Mouse (Mus musculus) CH12.LX (cell line): ENCODE measurements around the gene Tspan9.

Experiments
- CTCF ChIP-seq, 2 experiments: IDR thresholded peaks in 1 of 2; conservative IDR thresholded peaks in 1 of 2; 2 replicates each; pipeline ENCODE4 v1.5.1; 2011 to 2012; ENCODE audit warnings: low read depth in 2 of 2, low read length in 2 of 2, improper control_type of control experiment in 1 of 2, inconsistent platforms in 1 of 2, mild to moderate bottlenecking in 1 of 2, moderate library complexity in 1 of 2
- E2F4 ChIP-seq: IDR thresholded peaks from 2 replicates; pipeline ENCODE4 v1.6.1; 2011; ENCODE audit warnings: low read depth, low read length, improper control_type of control experiment; ENCODE audit not compliant: insufficient replicate concordance
- EP300 ChIP-seq: IDR thresholded peaks from 2 replicates; pipeline ENCODE4 v1.6.1; 2011; ENCODE audit warnings: low read length, improper control_type of control experiment
- MAX ChIP-seq: IDR thresholded peaks from 2 replicates; pipeline ENCODE4 v1.6.1; 2011; ENCODE audit warnings: low read length, improper control_type of control experiment
- MAZ ChIP-seq: IDR thresholded peaks from 2 replicates; pipeline ENCODE4 v1.6.1; 2012; ENCODE audit warnings: low read depth, mild to moderate bottlenecking, inconsistent platforms, low read length, improper control_type of control experiment, moderate library complexity
- MXI1 ChIP-seq: IDR thresholded peaks from 2 replicates; pipeline ENCODE4 v1.6.1; 2011; ENCODE audit warnings: mild to moderate bottlenecking, low read depth, low read length, improper control_type of control experiment
- MYC ChIP-seq: IDR thresholded peaks from 2 replicates; pipeline ENCODE4 v1.6.1; 2011; ENCODE audit warnings: low read depth, mild to moderate bottlenecking, improper control_type of control experiment, low read length
- POLR2A ChIP-seq: IDR thresholded peaks from 2 replicates; pipeline ENCODE4 v1.6.1; 2011; ENCODE audit warnings: low read depth, mild to moderate bottlenecking, improper control_type of control experiment, low read length

GRCm38 (mm10) chr6:128122127-128122526 lies 21.3 kb downstream of the Tspan9 start:
- TF ChIP-seq CTCF (conservative IDR thresholded peaks at IDR 0.05 in 1 of 2, IDR thresholded peaks at IDR 0.05 in 1 of 2; ENCODE audit: low read depth in 2 of 2, low read length in 2 of 2) (no peak), POLR2A (no peak), MYC (no peak), EP300 (no peak), MAX (no peak), MAZ (no peak), E2F4 (no peak), MXI1 (no peak)
